Comparison of ENCODE assay signal across 9 mouse cellular contexts in the genomic region with DNA sequence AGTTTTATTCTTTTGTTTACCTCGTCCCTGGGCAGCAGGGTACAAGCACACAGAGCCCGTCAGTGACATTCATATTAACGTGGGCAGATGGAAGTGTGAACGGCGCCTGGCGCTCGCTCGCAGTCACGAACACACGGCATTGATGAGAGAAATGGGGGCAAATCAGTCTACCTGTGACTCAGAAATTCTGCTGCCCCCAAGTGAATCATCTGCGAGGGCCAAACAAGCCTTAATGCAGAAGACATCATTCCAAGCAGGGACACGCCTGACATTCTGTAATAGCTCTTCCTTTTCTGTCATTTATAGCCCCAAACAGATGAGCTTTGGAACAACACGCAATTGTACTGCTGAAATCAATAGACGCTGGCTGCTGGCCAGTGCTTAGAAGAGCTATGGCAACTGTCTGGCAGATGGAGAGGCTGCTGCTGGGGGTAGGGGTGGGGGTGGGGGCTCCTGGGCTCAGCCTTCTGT. TPM values are rescaled to one million over a fixed set of nuclear protein-coding genes. Genes with fewer than 3 reads are reported as not detected.
DNase-seq lines count a peak whose midpoint lies in the region; ATAC-seq and TF ChIP-seq lines count a peak whose summit lies in the region.
"Had no signal": no experiment of that assay in that cellular context is flagged by ENCODE, and none has a peak within 500 bp of the region (broad histone marks: within the 10 kb centered on the region; RNA-seq: fewer than 3 reads in every experiment).

No protein-coding gene starts in this region.

- H3K27ac ChIP-seq in embryonic facial prominence, embryonic 14.5 days (replicated peaks; ENCODE audit: low read depth, low read length): peak overlapping the region; percentile 39; the same call in 1 of the 2 replicates
- peak overlapping the region; percentile 87 for H3K27ac ChIP-seq in layer of hippocampus, adult 2 months
- H3K27ac ChIP-seq in midbrain, embryonic 14.5 days (replicated peaks; ENCODE audit: low read depth, low read length): peak overlapping the region; percentile 74

- H3K4me1 ChIP-seq in embryonic facial prominence, embryonic 14.5 days (ENCODE audit: control insufficient read depth, insufficient read depth, low read length): peaks cover 14% of the 10 kb centered on the region
- H3K4me1 ChIP-seq in midbrain, embryonic 14.5 days (ENCODE audit: control insufficient read depth, insufficient read depth, low read length): peaks cover 27% of the 10 kb centered on the region; the same call in 1 of the 2 replicates
- no peaks in the 10 kb centered on the region for H3K4me1 ChIP-seq in lung, adult 2 months (ENCODE audit: control insufficient read depth, insufficient read depth, low read length)

- TF ChIP-seq CTCF in layer of hippocampus, adult 2 months (conservative IDR thresholded peaks at IDR 0.05): no peak
- no peak for TF ChIP-seq CTCF in lung, adult 2 months (IDR thresholded peaks at IDR 0.05; ENCODE audit: insufficient read depth, low read length)

- H3K9me3 ChIP-seq in embryonic facial prominence, embryonic 14.5 days (ENCODE audit: control insufficient read depth, low read length): no peaks in the 10 kb centered on the region
- no peaks in the 10 kb centered on the region for H3K9me3 ChIP-seq in midbrain, embryonic 14.5 days (ENCODE audit: control insufficient read depth, low read length)

- H3K4me2 ChIP-seq in embryonic facial prominence, embryonic 14.5 days (ENCODE audit: low read depth, low read length): no peak overlapping the region
- H3K4me2 ChIP-seq in midbrain, embryonic 14.5 days (ENCODE audit: low read length): peak overlapping the region; percentile 43

- DNase-seq in Muller cell, postnatal 12 days (ENCODE audit: inconsistent ontology term): peak; percentile 46
- DNase-seq in embryonic facial prominence, embryonic 14.5 days (ENCODE audit: low spot score): peak; percentile 88
- peak; percentile 72 to 86 for DNase-seq in layer of hippocampus, adult 2 months (ENCODE audit: low spot score in 2 of 2)
- DNase-seq in midbrain, embryonic 14.5 days: peak; percentile 84
- no peak for DNase-seq in heart, postnatal 4 days
- no peak for DNase-seq in thymus, postnatal 4 days
- DNase-seq in lung, adult 2 months: no peak
- DNase-seq: kidney, adult 9 months had no signal

- ATAC-seq in embryonic facial prominence, embryonic 14.5 days (ENCODE audit: low read depth): peak; percentile 66; the same call in 1 of the 2 replicates
- peak; percentile 78; the same call in 1 of the 2 replicates for ATAC-seq in midbrain, embryonic 14.5 days (ENCODE audit: low FRiP score, low TSS enrichment)
- no peak for ATAC-seq in erythroid progenitor cell, adult 5-6 weeks (replicated peaks; ENCODE audit: low FRiP score, poor library complexity, severe bottlenecking)

- no peaks in the 10 kb centered on the region for H3K36me3 ChIP-seq in embryonic facial prominence, embryonic 14.5 days (ENCODE audit: control insufficient read depth, insufficient read depth, low read length)
- no peaks in the 10 kb centered on the region for H3K36me3 ChIP-seq in midbrain, embryonic 14.5 days (ENCODE audit: control insufficient read depth, insufficient read depth, low read length)

- H3K27me3 ChIP-seq in embryonic facial prominence, embryonic 14.5 days (replicated peaks; ENCODE audit: control insufficient read depth, insufficient read depth, low read length): no peaks in the 10 kb centered on the region
- H3K27me3 ChIP-seq in midbrain, embryonic 14.5 days (ENCODE audit: control insufficient read depth, insufficient read depth, low read length): no peaks in the 10 kb centered on the region

- H3K9ac ChIP-seq in embryonic facial prominence, embryonic 14.5 days (ENCODE audit: low read depth, low read length): no peak overlapping the region
- H3K9ac ChIP-seq in midbrain, embryonic 14.5 days (replicated peaks; ENCODE audit: low read length): no peak overlapping the region; the same call in 1 of the 2 replicates

- no peak for TF ChIP-seq POLR2A in lung, adult 2 months (IDR thresholded peaks at IDR 0.05; ENCODE audit: borderline replicate concordance, extremely low read depth, low read depth, low read length)

- no peak overlapping the region for H3K4me3 ChIP-seq in embryonic facial prominence, embryonic 14.5 days (ENCODE audit: low read depth, low read length)
- peak overlapping the region; percentile 11; the same call in 1 of the 2 replicates for H3K4me3 ChIP-seq in layer of hippocampus, adult 2 months
- no peak overlapping the region for H3K4me3 ChIP-seq in midbrain, embryonic 14.5 days (replicated peaks; ENCODE audit: low read depth, low read length)
- no peak overlapping the region for H3K4me3 ChIP-seq in lung, adult 2 months (replicated peaks; ENCODE audit: extremely low read depth, low read depth, low read length)

- 55% methylated on average over 14 of the region's 14 CpGs for WGBS in embryonic facial prominence, embryonic 14.5 days
- WGBS in midbrain, embryonic 14.5 days: 28% methylated on average over 14 of the region's 14 CpGs
- WGBS in lung, adult 2 months: 62% methylated on average over 14 of the region's 14 CpGs

RNA-seq across cellular contexts. Expression of gene C2cd4b, which starts 36.0 kb away (rescaled TPM):
- 0.38 and 1.0 TPM in 2 replicates for polyA plus RNA-seq in embryonic facial prominence, embryonic 14.5 days (2014; fragmentation: Nextera tagmentation; extraction: Ambion mirVana)
- total RNA-seq in layer of hippocampus, adult 2 months (2021): 1 to 10 TPM; 7.7 to 8.3 TPM
- polyA plus RNA-seq in midbrain, embryonic 14.5 days (2014; fragmentation: Nextera tagmentation; extraction: Ambion mirVana): 0.71 and 1.1 TPM in 2 replicates
- 1 to 10 TPM in 1 of 2 experiments, under 1 TPM in 1; 0.92 to 1.4 TPM for total RNA-seq in heart, postnatal 4 days (2021)
- not detected in 2 replicates for total RNA-seq in erythroid progenitor cell, adult 5-6 weeks (2015; ENCODE audit: low replicate concordance)
- not detected in 2 replicates for total RNA-seq in erythroid progenitor cell, adult 5-6 weeks (2017; ENCODE audit: low replicate concordance)
- 10.6 and 21.0 TPM in 2 replicates for polyA plus RNA-seq in lung, adult 2 months (2012; rRNA removed)

RNA-seq across cellular contexts. Expression of gene C2cd4a, which starts 36.9 kb away (rescaled TPM):
- 0.28 and 0.34 TPM in 2 replicates for polyA plus RNA-seq in embryonic facial prominence, embryonic 14.5 days (2014; fragmentation: Nextera tagmentation; extraction: Ambion mirVana)
- 1 to 10 TPM; 3.1 to 3.8 TPM for total RNA-seq in layer of hippocampus, adult 2 months (2021)
- 0.42 and 0.61 TPM in 2 replicates for polyA plus RNA-seq in midbrain, embryonic 14.5 days (2014; fragmentation: Nextera tagmentation; extraction: Ambion mirVana)
- not detected for total RNA-seq in heart, postnatal 4 days (2021)
- not detected in 2 replicates for total RNA-seq in erythroid progenitor cell, adult 5-6 weeks (2015; ENCODE audit: low replicate concordance)
- total RNA-seq in erythroid progenitor cell, adult 5-6 weeks (2017; ENCODE audit: low replicate concordance): not detected in 2 replicates
- polyA plus RNA-seq in lung, adult 2 months (2012; rRNA removed): 1.2 and 1.7 TPM in 2 replicates

RNA-seq across cellular contexts. Expression of gene Vps13c, which starts 45.0 kb away (rescaled TPM):
- 5.2 and 6.0 TPM in 2 replicates for polyA plus RNA-seq in embryonic facial prominence, embryonic 14.5 days (2014; fragmentation: Nextera tagmentation; extraction: Ambion mirVana)
- 100 to 1,000 TPM; 113 to 121 TPM for total RNA-seq in layer of hippocampus, adult 2 months (2021)
- polyA plus RNA-seq in midbrain, embryonic 14.5 days (2014; fragmentation: Nextera tagmentation; extraction: Ambion mirVana): 16.6 and 17.1 TPM in 2 replicates
- 10 to 100 TPM; 28.9 to 30.7 TPM for total RNA-seq in heart, postnatal 4 days (2021)
- 13.8 and 15.1 TPM in 2 replicates for total RNA-seq in erythroid progenitor cell, adult 5-6 weeks (2015; ENCODE audit: low replicate concordance)
- total RNA-seq in erythroid progenitor cell, adult 5-6 weeks (2017; ENCODE audit: low replicate concordance): 6.1 and 10.1 TPM in 2 replicates
- polyA plus RNA-seq in lung, adult 2 months (2012; rRNA removed): 6.1 and 9.1 TPM in 2 replicates

Comparison
In these comparisons a context has a peak if more than half of its experiments do, and no peak if none do; other contexts are left out.
1. DNase-seq: peak in Muller cell, postnatal 12 days (single experiment), embryonic facial prominence, embryonic 14.5 days (single experiment), layer of hippocampus, adult 2 months (2 of 2) and midbrain, embryonic 14.5 days (single experiment); none in heart, postnatal 4 days (single experiment), thymus, postnatal 4 days (single experiment) and lung, adult 2 months (single experiment).
2. RNA of gene C2cd4a, which starts 36.9 kb away (total RNA-seq): 3.1 to 3.8 TPM in layer of hippocampus, adult 2 months; not detected in heart, postnatal 4 days and not detected in erythroid progenitor cell, adult 5-6 weeks; every median in the first group is over 4 times any median in the second.
3. Peak in every context shown above with its lines, with median percentiles within 50 percentile points of each other: H3K27ac ChIP-seq.